Mouse (Mus musculus): ENCODE results near the gene Arhgap32. TPM values are rescaled to one million over a fixed set of nuclear protein-coding genes. Genes with fewer than 3 reads are reported as not detected.
A peak's percentile ranks its signal among the peaks of the same experiment; 100 is the strongest.

Arhgap32 gene
- polyA plus RNA-seq, 1 experiment from 2014 or later = 10.3 TPM

DNA sequence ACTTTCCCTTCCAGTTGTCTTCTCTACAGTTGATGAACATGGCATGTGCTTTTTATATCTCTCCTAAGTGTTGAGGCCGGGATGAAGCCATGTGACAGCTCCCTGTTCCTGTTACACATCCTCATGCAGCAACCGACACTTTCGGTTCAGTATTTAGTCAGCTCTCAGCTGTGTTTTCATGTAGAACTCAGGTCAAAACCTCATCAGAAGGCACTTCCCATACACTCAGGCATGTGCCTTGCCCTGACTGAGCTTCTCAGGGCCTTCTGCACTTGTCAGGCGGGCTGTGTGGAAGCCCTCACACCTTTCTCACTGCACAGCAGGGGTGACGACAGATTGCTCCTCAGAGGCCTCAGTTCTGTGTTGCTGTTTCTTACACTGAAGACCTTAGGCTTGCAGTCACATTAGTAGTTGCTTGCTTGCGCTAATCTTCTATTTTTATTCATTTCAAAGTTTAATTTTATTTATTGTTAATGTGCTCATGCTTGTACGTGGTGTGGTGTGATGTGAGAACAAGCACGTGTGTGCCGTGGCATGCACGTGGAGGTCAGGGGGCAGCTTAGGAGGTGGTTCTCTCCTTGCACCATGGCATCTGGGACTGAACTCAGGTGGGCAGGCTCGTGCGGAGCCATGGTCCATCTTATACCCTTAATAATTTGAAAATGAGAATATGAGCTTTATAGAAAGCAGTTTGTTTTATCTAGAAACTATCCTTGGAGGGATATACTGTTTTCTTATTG lies 30.5 kb downstream of the Arhgap32 start:
- ATAC-seq = no peak
- Histone ChIP-seq H3K27ac (ENCODE audit: low read depth, low read length) (no peak overlapping the region), H3K4me2 (ENCODE audit: low read length) (no peak overlapping the region), H3K9ac (ENCODE audit: low read depth, low read length) (no peak overlapping the region), H3K4me1 (ENCODE audit: control insufficient read depth, insufficient read depth, low read depth, low read length) (peaks cover 3% of the 10 kb centered on the region), H3K36me3 (ENCODE audit: control insufficient read depth, insufficient read depth, low read length) (no peaks in the 10 kb centered on the region), H3K9me3 (ENCODE audit: control insufficient read depth, low read length) (no peaks in the 10 kb centered on the region), H3K4me3 (ENCODE audit: low read length) (no peak overlapping the region), H3K27me3 (replicated peaks; ENCODE audit: control insufficient read depth, insufficient read depth, low read length) (no peaks in the 10 kb centered on the region)
- WGBS = 77% methylated on average over 12 of the region's 12 CpGs

DNA sequence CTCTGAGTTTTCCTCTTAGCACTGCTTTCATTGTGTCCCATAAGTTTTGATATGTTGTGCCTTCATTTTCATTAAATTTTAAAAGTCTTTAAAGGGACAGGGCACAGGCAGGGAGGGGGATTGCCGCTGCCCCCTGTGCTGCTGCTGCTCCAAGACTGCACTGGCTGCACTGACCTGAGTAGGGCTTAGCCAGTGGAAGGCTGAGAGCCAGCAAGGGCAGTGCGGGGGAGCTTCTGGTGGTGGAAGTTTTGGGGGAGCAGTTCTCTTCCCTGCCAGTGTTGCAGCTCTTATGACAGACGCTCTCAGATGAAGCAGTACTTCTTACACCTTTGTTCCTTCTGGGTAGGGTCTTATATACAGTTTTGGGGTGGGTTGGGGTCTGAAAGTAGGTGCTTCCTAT lies 33.3 kb downstream of the Arhgap32 start:
- 93% methylated on average over 3 of the region's 3 CpGs for WGBS
- Histone ChIP-seq H3K4me1 (ENCODE audit: control insufficient read depth, insufficient read depth, low read depth, low read length) (peaks cover 3% of the 10 kb centered on the region), H3K4me3 (ENCODE audit: low read length) (no peak overlapping the region), H3K9ac (ENCODE audit: low read depth, low read length) (no peak overlapping the region), H3K27me3 (replicated peaks; ENCODE audit: control insufficient read depth, insufficient read depth, low read length) (no peaks in the 10 kb centered on the region), H3K27ac (ENCODE audit: low read depth, low read length) (no peak overlapping the region), H3K4me2 (ENCODE audit: low read length) (no peak overlapping the region), H3K36me3 (ENCODE audit: control insufficient read depth, insufficient read depth, low read length) (no peaks in the 10 kb centered on the region), H3K9me3 (ENCODE audit: control insufficient read depth, low read length) (no peaks in the 10 kb centered on the region)
- no peak for ATAC-seq

DNA sequence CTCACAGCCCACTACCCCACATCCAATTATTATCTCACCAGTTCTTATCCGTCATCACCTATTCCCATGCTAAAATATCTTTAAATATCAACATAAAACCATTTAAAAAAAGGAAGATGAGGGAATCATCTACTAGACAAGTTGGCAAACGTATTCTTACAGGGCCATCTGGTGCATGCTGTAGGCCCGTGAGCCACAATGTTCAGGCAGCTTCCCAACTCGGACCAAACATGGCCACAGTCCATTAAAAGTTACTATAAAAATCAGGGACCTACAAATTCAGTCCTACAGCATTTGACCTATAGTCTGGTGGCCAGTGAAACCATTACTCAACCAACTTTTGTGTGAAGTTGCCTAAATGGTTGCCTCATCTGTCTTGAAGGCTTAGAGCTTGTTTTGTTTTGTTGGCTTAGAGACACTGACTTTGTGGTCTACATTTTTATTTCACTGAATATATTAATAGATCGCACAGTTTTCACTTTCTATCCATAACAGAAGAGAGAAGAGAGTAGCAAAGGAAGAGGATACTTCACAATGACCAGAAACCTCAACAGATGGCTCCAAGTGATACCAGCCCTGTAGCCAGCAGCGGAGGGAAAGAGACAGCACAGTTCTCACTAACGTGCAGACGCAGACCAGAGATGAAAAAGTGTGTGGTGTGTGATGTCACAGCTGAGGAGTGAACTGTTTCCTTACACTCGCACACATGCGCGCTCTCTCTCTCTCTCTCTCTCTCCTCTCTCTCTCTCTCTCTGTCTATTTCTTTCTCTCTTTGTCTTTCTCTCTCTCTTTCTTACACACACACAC lies 34.1 kb downstream of the Arhgap32 start:
- Histone ChIP-seq H3K27me3 (replicated peaks; ENCODE audit: control insufficient read depth, insufficient read depth, low read length) (no peaks in the 10 kb centered on the region), H3K4me2 (ENCODE audit: low read length) (no peak overlapping the region), H3K4me3 (ENCODE audit: low read length) (no peak overlapping the region), H3K27ac (ENCODE audit: low read depth, low read length) (no peak overlapping the region), H3K4me1 (ENCODE audit: control insufficient read depth, insufficient read depth, low read depth, low read length) (peaks cover 3% of the 10 kb centered on the region), H3K36me3 (ENCODE audit: control insufficient read depth, insufficient read depth, low read length) (no peaks in the 10 kb centered on the region), H3K9ac (ENCODE audit: low read depth, low read length) (no peak overlapping the region), H3K9me3 (ENCODE audit: control insufficient read depth, low read length) (no peaks in the 10 kb centered on the region)
- WGBS = 89% methylated on average over 11 of the region's 11 CpGs
- no peak for ATAC-seq

DNA sequence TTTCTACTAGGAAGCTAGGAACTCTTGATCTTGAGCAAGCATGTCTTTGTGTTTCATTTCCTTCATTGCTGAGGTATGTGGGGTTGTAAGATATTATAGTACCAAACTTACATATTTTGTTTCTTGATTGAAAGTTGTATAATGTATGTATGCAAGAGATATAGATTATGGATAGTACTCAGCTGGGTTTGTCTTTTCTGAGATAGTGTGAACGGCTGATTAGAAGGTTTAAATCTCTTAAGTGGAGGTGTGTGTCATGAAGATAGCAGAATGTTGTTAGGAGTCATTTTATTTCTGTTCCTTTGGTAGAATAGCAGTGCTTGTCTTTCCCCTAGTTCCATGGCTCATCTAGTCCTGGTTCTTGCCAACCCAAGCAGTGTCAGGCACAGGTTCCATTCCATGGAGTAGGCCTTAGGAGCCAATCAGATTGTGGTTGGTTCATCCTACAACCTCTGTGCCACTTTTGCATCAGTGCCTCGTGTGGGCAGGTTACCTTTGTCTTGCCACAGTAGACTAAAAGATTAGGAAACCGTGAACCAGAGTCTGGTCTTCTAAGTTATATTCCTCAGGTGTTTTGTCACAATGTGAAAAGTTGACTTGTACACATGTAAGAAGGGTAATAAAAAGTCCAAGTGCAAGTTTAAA lies 38.9 kb downstream of the Arhgap32 start:
- H3K4me1 ChIP-seq (ENCODE audit: control insufficient read depth, insufficient read depth, low read depth, low read length) = no peaks in the 10 kb centered on the region
- H3K27ac ChIP-seq (ENCODE audit: low read depth, low read length) = no peak overlapping the region
- no peak overlapping the region for H3K9ac ChIP-seq (ENCODE audit: low read depth, low read length)
- WGBS = 86% methylated on average over 3 of the region's 3 CpGs
- no peak overlapping the region for H3K4me2 ChIP-seq (ENCODE audit: low read length)
- no peak for ATAC-seq
- no peak overlapping the region for H3K4me3 ChIP-seq (ENCODE audit: low read length)
- no peaks in the 10 kb centered on the region for H3K27me3 ChIP-seq (replicated peaks; ENCODE audit: control insufficient read depth, insufficient read depth, low read length)
- no peaks in the 10 kb centered on the region for H3K36me3 ChIP-seq (ENCODE audit: control insufficient read depth, insufficient read depth, low read length)
- H3K9me3 ChIP-seq (ENCODE audit: control insufficient read depth, low read length) = no peaks in the 10 kb centered on the region

DNA sequence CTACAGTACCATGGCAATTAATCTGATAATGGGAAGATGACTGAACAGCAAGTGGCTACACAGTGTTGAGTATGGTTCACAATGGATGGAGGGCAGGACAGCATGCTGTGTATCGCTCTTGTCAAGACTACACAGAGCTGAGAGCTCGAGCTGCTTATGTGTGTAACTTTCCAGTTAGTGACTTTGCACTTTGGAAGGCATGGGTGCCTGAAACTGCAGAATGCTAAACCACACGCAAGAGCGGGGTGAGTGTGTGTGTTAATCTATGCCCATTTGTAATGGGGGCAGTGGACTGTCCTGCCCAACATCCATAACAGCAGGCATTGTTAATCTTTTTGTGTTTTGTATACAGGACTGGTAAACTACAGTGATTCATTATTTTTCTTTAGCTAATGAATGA lies 40.8 kb downstream of the Arhgap32 start:
- Histone ChIP-seq H3K36me3 (ENCODE audit: control insufficient read depth, insufficient read depth, low read length) (no peaks in the 10 kb centered on the region), H3K4me3 (ENCODE audit: low read length) (no peak overlapping the region), H3K4me2 (ENCODE audit: low read length) (no peak overlapping the region), H3K9ac (ENCODE audit: low read depth, low read length) (no peak overlapping the region), H3K4me1 (ENCODE audit: control insufficient read depth, insufficient read depth, low read depth, low read length) (no peaks in the 10 kb centered on the region), H3K27me3 (replicated peaks; ENCODE audit: control insufficient read depth, insufficient read depth, low read length) (no peaks in the 10 kb centered on the region), H3K9me3 (ENCODE audit: control insufficient read depth, low read length) (no peaks in the 10 kb centered on the region), H3K27ac (ENCODE audit: low read depth, low read length) (no peak overlapping the region)
- no peak for ATAC-seq
- WGBS = 68% methylated on average over 4 of the region's 4 CpGs

DNA sequence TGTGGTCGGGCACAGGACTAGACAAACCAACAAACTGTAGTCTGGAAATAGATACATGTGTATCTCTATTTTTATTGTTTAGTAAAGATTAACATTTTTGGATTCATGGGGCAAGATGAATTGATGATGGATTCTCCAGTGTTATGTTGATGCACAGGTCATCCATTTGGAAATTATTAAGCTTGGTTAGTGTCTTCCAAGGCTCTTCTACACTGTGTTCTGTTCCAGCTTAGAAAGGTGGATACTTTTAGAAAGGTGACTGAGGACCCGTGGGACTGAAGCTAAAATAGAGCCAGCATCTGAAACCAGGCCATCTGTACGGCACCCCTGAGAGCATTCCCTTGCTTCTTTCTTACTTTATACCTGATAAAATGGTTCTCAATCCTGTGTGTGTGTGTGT lies 41.3 kb downstream of the Arhgap32 start:
- Histone ChIP-seq H3K9ac (ENCODE audit: low read depth, low read length) (no peak overlapping the region), H3K9me3 (ENCODE audit: control insufficient read depth, low read length) (no peaks in the 10 kb centered on the region), H3K36me3 (ENCODE audit: control insufficient read depth, insufficient read depth, low read length) (no peaks in the 10 kb centered on the region), H3K27ac (ENCODE audit: low read depth, low read length) (no peak overlapping the region), H3K4me2 (ENCODE audit: low read length) (no peak overlapping the region), H3K4me1 (ENCODE audit: control insufficient read depth, insufficient read depth, low read depth, low read length) (no peaks in the 10 kb centered on the region), H3K27me3 (replicated peaks; ENCODE audit: control insufficient read depth, insufficient read depth, low read length) (no peaks in the 10 kb centered on the region), H3K4me3 (ENCODE audit: low read length) (no peak overlapping the region)
- ATAC-seq = no peak
- WGBS = 75% methylated on average over 3 of the region's 3 CpGs

DNA sequence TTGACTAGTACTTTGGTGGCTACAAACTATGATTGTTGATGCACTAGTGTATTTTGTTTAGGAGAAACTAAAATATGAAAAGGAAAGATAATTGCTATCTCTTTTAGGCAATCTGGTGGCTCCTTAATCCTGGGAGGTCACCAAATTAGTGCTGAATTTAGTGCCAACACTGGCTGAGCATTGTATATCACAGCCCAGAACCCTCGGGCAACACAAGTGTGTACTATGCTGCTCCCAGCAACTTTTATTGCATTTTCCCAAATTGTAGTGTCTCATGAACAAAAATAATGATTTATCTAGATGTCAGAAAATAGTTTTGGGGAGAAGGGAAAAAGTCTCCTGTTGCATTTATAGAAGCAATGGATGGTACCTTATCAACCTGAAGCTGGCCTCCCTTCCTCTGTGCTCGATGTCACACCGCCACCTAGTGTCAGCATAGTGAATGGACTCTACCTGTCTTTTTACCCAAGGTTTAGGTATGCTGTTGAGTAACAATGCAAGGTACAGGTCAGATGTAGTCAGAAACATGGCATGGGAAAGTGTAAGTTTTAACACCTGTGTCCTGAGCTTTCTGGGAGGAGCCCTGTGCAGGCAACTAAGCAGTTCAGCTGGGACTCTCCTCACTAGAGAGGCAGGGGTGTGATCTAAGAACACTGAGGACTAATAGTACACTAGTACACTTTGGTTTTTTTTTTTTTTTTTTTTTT lies 43.1 kb downstream of the Arhgap32 start:
- peak; percentile 89 for ATAC-seq
- WGBS = 33% methylated on average over 3 of the region's 3 CpGs

DNA sequence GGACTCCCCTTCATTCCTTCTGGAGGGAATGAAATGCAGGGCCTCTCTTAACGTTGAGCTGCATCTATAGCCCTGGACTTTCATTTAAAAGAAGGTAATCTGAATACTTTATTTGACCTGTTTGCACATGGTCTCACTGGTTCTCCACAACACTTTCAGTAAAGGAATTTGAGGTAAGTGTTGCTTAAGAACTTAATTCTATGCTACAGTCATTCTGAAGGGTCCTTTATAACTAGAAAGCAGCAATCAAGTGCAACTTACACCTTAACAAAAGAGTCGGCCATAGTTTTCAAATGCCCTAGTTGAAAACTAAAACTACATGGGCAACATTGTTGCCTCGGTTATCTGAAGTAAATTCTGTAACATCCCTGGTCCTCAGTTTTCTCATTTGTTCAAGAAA lies 43.8 kb downstream of the Arhgap32 start:
- Histone ChIP-seq H3K4me2 (ENCODE audit: low read length) (no peak overlapping the region), H3K4me3 (ENCODE audit: low read length) (no peak overlapping the region), H3K27me3 (replicated peaks; ENCODE audit: control insufficient read depth, insufficient read depth, low read length) (no peaks in the 10 kb centered on the region), H3K9ac (ENCODE audit: low read depth, low read length) (no peak overlapping the region), H3K4me1 (ENCODE audit: control insufficient read depth, insufficient read depth, low read depth, low read length) (no peaks in the 10 kb centered on the region), H3K36me3 (ENCODE audit: control insufficient read depth, insufficient read depth, low read length) (no peaks in the 10 kb centered on the region), H3K9me3 (ENCODE audit: control insufficient read depth, low read length) (no peaks in the 10 kb centered on the region), H3K27ac (ENCODE audit: low read depth, low read length) (no peak overlapping the region)
- 84% methylated on average over 3 of the region's 3 CpGs for WGBS
- no peak for ATAC-seq

More for the DNA sequence above, 43.1 kb downstream of the Arhgap32 start:
- no peak overlapping the region for H3K9ac ChIP-seq (ENCODE audit: low read depth, low read length)
- no peaks in the 10 kb centered on the region for H3K27me3 ChIP-seq (replicated peaks; ENCODE audit: control insufficient read depth, insufficient read depth, low read length)
- H3K9me3 ChIP-seq (ENCODE audit: control insufficient read depth, low read length) = no peaks in the 10 kb centered on the region
- H3K27ac ChIP-seq (ENCODE audit: low read depth, low read length) = no peak overlapping the region
- H3K4me3 ChIP-seq (ENCODE audit: low read length) = no peak overlapping the region
- no peak overlapping the region for H3K4me2 ChIP-seq (ENCODE audit: low read length)
- H3K4me1 ChIP-seq (ENCODE audit: control insufficient read depth, insufficient read depth, low read depth, low read length) = no peaks in the 10 kb centered on the region
- H3K36me3 ChIP-seq (ENCODE audit: control insufficient read depth, insufficient read depth, low read length) = no peaks in the 10 kb centered on the region

DNA sequence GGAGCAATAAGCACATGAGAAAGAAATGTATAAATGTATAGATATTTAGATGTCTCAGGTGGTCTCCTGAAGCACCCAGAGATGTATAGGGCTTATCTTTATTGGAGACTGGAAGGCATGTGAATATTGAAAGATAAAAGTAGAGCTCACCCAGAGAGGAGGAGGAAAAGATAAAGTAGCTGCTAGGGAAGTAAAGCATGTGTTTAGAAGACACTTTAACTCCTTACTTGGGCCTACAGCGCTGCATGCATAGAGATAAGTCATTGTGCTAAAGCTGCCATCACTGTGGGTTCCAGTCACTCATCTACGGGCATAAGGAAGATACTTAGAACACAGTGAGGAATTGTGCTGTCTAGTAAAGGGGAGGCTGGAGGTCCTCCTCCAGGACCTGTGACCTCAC lies 46.9 kb downstream of the Arhgap32 start:
- no peak for ATAC-seq
- H3K9me3 ChIP-seq (ENCODE audit: control insufficient read depth, low read length) = no peaks in the 10 kb centered on the region
- H3K4me1 ChIP-seq (ENCODE audit: control insufficient read depth, insufficient read depth, low read depth, low read length) = no peaks in the 10 kb centered on the region
- no peak overlapping the region for H3K27ac ChIP-seq (ENCODE audit: low read depth, low read length)
- no peak overlapping the region for H3K4me2 ChIP-seq (ENCODE audit: low read length)
- no peaks in the 10 kb centered on the region for H3K36me3 ChIP-seq (ENCODE audit: control insufficient read depth, insufficient read depth, low read length)
- H3K4me3 ChIP-seq (ENCODE audit: low read length) = no peak overlapping the region
- H3K27me3 ChIP-seq (replicated peaks; ENCODE audit: control insufficient read depth, insufficient read depth, low read length) = no peaks in the 10 kb centered on the region
- WGBS = 86% methylated on average over 2 of the region's 2 CpGs
- no peak overlapping the region for H3K9ac ChIP-seq (ENCODE audit: low read depth, low read length)

Data from hindbrain, embryonic 16.5 days (tissue).